Mouse (Mus musculus) kidney, postnatal 10 days (tissue): Measurements from ENCODE around the gene Atp8a2.
"Not testable (repeated sequence)": the region's sequence is repeated elsewhere in the genome, so short reads cannot be mapped to it uniquely, and the experiment has no call there.

Experiments
- DNase-seq: peaks from one replicate; pipeline ENCODE4 v3.0.0; 2021; ENCODE audit warnings: mixed read lengths

The Atp8a2 gene

GRCm38 (mm10) chr14:60001801-60002200 lies 195.2 kb downstream of the Atp8a2 start:
- no peak for DNase-seq

- DNase-seq, result peak; percentile 12
Measured at GRCm38 (mm10) chr14:59988860-59989259, 208.1 kb downstream of the Atp8a2 start.

GRCm38 (mm10) chr14:59987975-59988374 lies 209.0 kb downstream of the Atp8a2 start:
- no peak for DNase-seq

DNA sequence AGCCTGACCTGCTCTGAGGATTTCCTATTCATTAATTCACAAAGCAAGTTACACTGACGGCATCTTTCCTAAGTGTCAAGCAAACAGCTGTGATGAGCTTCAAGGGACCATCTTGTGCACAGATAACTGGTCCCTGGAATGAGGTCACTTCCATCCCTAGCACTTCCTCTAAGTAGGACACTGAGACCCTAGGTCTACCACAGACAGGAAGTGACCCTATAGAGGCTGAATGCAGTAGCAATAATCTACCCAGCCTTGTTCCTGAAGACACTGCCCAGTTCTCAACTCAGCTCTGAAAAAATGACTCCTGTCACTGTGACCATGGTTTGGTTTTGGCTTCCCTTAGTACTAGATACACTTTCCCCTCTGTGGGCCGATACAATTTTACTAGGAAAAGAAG lies 219.0 kb downstream of the Atp8a2 start:
- DNase-seq, result no peak

- DNase-seq, result no peak
Measured at GRCm38 (mm10) chr14:59971221-59971730, 225.7 kb downstream of the Atp8a2 start.

- peak; percentile 18 for DNase-seq
Measured at GRCm38 (mm10) chr14:59969485-59970134, 227.4 kb downstream of the Atp8a2 start.

DNA sequence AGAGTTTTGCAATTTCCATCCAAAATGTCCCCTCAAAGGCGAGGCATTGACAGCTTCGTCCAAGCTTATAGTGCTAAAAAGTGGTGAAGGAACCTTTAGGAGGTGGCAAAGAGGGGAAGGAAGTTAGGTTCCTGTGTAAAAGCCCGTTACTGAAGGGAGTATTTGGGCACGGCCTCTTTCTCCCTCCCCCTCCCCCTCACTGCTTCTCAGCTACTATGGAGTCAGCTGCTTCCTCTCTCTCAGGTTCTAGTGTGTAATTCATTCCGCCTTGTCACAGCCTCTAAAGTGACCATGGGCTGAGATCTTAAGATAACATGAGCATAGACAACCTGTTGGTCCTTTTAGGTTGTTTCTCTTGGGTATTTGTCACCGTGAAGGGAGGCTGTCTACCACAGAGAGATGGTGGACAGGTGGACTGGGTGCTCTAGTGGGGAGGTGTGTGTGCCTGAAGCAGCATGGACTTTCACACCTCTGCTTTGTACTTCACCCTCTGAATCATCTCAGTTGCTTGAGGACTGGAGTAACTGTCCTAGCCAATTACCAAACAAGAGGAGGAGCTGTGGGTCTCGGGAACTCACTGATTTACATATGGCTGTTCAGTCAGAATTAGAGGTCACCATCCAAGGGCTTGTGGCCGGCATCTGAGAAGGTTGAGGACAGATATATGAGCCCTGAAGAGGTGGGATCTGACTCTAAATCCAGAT lies 229.0 kb downstream of the Atp8a2 start:
- DNase-seq, result no peak

DNA sequence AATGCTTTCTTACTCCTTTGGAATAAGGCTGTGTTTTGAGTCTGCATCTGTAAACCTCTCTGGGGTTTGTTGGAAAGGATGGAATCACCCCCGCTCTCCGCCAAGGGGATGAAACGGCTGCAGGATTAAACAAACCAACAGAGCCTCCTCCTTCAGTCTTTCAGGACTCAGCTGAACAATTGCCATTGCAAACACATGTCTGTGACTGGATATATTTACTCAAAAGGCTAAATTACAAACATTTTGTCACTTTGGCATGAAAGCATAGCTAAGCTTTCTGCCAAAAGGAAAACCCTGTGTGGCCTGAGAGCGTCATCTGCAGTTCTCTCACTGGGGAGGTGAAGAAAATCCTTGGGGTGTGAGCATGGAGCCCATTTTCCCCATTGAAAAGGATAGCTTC lies 230.0 kb downstream of the Atp8a2 start:
- DNase-seq, result no peak

DNA sequence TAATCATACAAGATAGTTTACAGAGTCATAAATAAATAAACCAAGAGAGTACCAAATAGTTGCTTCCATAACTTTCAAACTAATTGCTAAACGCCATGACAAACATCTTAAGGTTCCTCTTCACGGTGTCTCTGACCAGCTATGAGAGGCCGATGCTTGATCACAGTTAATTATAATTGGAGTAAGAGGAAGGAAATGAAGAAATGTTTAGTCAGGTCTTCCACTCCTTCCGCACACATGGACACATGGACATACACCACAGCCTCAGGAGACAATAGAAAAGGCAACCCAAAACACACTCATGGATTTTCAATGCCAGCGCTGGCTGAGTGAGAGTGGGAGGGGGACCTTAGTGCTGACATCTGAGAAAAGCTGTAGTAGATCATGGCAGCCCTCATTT lies 232.4 kb downstream of the Atp8a2 start:
- DNase-seq, result no peak

DNA sequence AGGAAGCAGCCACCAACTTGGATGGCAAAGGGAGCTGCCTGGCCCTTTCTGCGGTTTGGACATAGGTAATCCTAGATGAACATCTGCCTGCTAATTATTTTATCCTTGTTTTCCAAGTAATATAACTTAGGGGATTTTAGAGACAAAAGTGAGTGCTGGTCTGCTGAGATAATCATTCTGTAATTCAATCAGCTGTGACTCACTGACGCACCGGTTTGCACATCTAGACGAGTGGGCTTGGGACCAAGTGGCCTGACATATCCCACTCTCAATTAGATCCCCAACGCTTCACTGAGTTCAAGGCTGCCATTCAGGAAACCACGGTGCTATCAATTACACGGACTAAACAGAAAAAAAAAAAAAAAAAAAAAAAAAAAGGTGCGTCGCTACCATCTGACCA lies 236.0 kb downstream of the Atp8a2 start:
- no peak for DNase-seq

DNA sequence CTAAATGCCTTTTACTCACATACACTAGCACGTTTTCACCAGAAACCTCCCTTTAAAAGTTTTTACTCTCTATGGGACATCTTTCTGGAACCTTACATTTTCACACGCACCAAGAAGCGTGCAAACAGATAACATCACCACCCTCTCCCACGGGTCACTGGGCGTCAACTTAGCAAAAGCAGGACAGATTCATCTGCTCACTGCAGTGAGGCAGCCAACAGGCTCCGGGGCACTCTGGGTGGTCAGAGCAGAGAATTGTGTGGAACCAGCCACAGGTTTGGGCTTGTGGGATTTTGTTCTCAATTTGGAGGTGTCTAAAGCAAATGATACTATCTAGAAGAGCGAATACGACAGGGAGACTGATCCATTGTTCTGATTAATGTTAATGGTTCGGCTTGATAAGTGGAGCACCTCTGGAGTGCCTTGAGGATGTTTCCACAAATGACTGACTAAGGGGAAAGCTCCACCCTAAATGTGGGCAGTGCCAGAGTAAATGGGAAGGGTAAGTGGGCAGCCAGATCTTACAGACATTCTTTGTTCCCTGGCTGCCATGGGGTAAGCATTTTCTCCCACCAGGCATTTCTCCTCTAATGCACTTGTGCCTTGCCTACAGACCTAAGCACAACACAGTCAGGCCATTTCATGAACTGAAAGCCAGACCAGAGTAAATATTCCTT lies 236.6 kb downstream of the Atp8a2 start:
- no peak for DNase-seq

- DNase-seq, result peak; percentile 15
Measured at GRCm38 (mm10) chr14:59959723-59960122, 237.3 kb downstream of the Atp8a2 start.

GRCm38 (mm10) chr14:59949983-59950382 lies 247.0 kb downstream of the Atp8a2 start:
- no peak for DNase-seq

DNA sequence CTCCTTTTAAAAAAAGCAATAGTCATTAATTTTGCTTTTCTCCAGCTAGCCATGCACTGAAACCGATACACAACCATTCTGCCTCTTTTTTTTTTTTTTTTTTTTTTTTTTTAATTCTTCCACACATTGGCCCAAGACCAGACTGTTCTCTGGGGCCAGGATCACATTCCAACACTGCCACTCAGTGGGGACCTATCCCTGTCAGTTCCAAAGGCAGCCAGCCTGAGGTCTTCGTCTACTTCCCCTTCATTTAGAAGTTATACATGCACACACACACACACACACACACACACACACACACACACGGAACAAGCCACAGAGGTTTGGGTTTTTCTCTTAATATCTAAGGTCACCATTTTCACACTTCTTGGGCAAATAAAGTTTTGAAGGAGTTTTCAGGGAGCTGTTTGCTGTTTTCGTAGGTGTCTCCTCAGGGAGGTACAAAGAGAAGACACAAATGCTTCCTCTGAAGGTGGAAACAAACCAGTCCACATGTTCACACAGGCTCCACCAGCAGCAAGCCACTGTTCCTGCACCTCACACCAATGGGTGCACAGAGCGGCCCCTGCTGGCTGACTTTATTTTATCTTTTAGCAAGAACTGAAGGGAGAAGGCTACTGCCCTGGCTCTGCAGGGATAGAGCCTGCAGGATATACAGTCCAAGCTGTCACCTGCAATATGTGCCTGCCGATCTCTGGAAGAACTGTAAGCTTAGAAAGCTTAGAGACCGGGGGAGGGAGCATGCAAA lies 253.9 kb downstream of the Atp8a2 start:
- DNase-seq, result peak; percentile 92

GRCm38 (mm10) chr14:59942199-59942598 lies 254.8 kb downstream of the Atp8a2 start:
- no peak for DNase-seq

DNA sequence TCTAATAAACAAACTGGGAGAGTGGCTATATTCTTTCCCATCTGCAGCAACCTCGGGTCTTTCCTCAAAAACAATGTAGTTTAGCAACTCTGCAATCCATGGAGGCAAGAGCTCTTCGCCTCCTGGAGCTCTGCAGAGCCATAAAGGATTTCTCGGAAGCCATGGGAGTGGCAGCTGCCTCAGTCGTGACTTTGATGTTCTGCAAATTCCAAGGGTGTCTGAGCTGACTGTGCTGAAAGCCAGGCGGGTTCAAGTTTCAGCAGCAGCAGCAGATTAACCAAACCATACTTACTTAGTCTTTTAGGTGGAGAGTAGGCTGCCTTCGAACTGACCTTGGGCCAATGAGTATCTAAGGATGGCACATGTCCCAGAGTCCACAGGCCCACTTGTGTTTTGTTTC lies 264.6 kb downstream of the Atp8a2 start:
- DNase-seq, result no peak

- no peak for DNase-seq
Measured at GRCm38 (mm10) chr14:59931412-59932058, 265.4 kb downstream of the Atp8a2 start.

DNA sequence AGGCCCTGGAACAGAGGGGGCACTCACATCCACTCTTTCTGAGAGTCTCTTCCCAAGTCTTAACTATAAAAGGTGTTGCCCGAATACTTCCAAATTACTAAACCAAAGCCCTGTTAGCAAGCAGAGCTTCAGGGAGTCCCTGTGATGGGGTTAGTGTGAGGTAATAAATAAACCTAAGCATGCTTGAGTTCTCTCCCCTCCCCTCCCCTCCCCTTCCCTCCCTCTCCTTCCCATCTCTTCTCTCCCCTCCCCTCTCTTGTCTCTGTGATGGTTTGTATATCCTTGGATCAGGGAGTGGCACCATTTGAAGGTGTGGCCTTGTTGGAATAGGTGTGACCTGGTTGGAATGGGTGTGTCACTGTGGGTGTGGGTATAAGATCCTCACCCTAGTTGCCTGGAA lies 267.8 kb downstream of the Atp8a2 start:
- not testable (repeated sequence) for DNase-seq

GRCm38 (mm10) chr14:59928781-59929180 lies 268.2 kb downstream of the Atp8a2 start:
- no peak for DNase-seq

DNA sequence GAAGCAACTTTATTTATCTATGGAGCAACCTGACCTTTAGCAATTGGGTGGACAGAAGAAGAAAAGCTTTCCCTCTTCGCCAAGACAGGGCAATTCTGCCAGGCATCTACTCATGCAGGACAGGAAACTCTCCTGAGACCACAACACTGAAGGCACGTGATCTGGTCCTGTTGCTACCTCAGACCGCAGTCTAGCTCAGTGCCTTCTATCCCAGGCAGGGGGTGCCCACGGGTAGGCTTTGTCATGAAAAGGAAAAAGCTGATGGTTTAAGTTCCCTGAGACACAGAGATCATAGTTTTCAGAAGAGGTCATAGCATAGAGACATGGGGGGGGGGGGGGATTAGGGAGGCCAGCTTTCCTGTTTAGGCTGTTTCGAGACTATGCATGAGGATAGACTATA lies 269.2 kb downstream of the Atp8a2 start:
- no peak for DNase-seq

DNA sequence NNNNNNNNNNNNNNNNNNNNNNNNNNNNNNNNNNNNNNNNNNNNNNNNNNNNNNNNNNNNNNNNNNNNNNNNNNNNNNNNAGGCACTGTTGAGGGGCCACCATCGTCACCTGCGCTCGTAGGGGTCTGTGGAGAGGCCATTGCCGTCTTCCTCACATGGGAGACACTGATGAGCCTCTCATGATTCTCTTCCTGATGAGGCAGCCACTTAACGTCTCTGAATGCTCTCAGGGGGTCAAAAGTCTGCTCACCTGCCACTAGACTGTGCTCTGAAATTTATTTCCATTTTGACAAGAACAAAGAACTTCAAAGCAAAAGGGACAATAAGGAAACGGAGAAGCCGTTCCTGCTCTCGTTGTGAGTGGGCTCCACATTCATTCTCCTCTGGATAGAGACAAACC lies 277.1 kb downstream of the Atp8a2 start:
- DNase-seq, result no peak

DNA sequence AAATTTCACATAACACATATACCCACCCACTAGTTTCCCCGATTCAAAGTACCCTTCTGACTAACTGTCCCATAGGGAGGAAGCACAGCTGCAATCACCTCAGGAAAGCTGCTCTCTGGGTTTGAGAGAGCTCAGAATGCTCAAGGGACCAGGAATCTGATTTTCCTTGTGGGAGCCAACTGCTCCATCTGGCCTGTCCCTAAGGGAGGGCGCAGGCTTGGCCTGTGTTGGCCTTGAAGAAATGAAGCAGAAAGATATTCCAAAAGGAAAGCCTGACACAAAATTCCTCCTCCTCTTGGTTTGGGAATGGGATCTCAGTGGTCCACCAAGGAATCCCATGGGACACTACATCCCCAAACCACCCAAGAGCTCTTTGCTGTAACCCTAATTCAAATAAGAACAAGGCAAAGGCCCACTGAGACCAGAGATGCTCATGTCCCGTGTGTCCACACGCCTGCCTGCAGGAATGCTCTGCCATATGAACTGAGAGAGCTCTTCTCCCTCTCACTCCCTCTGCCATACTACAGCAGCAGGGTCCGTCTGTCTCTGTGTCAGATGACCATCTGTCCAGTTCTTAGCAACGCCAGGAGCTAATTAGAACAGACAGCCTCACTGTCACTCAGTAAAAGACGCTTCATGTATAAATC lies 293.4 kb downstream of the Atp8a2 start:
- DNase-seq, result no peak
